Mouse (Mus musculus): ENCODE data around the gene Angptl1. TPM values are rescaled to one million over a fixed set of nuclear protein-coding genes. Genes with fewer than 3 reads are reported as not detected.

The Angptl1 gene
- polyA plus RNA-seq, 1 experiment from 2014 or later, result 1.3 TPM

- ATAC-seq (replicated peaks; ENCODE audit: low FRiP score) (peak; percentile 90), DNase-seq (ENCODE audit: low spot score) (peak; percentile 75)
- Histone ChIP-seq H3K9me3 (ENCODE audit: control insufficient read depth, low read length) (no peaks in the 10 kb centered on the region), H3K27ac (ENCODE audit: low read depth, low read length) (peak overlapping the region; percentile 60), H3K4me2 (ENCODE audit: low read depth, low read length, severe bottlenecking) (peak overlapping the region; percentile 40; the same call in 1 of the 2 replicates), H3K4me3 (ENCODE audit: low read depth, low read length) (no peak overlapping the region), H3K9ac (ENCODE audit: low read length) (peak overlapping the region; percentile 29; the same call in 1 of the 2 replicates), H3K36me3 (ENCODE audit: control insufficient read depth, insufficient read depth, low read length) (no peaks in the 10 kb centered on the region), H3K4me1 (replicated peaks; ENCODE audit: control insufficient read depth, insufficient read depth, low read length) (peaks cover 8% of the 10 kb centered on the region; the same call in 1 of the 2 replicates), H3K27me3 (ENCODE audit: control insufficient read depth, insufficient read depth, low read length) (no peaks in the 10 kb centered on the region)
- WGBS, result 6% methylated on average over 6 of the region's 6 CpGs
These were observed 333 bp downstream of the Angptl1 start for GRCm38 (mm10) chr1:156838695-156839094.

- Histone ChIP-seq H3K36me3 (ENCODE audit: control insufficient read depth, insufficient read depth, low read length) (no peaks in the 10 kb centered on the region), H3K9me3 (ENCODE audit: control insufficient read depth, low read length) (no peaks in the 10 kb centered on the region), H3K27me3 (ENCODE audit: control insufficient read depth, insufficient read depth, low read length) (no peaks in the 10 kb centered on the region), H3K9ac (ENCODE audit: low read length) (no peak overlapping the region), H3K27ac (ENCODE audit: low read depth, low read length) (no peak overlapping the region), H3K4me1 (replicated peaks; ENCODE audit: control insufficient read depth, insufficient read depth, low read length) (peaks cover 8% of the 10 kb centered on the region; the same call in 1 of the 2 replicates), H3K4me2 (ENCODE audit: low read depth, low read length, severe bottlenecking) (no peak overlapping the region), H3K4me3 (ENCODE audit: low read depth, low read length) (no peak overlapping the region)
- ATAC-seq (replicated peaks; ENCODE audit: low FRiP score) (no peak), DNase-seq (ENCODE audit: low spot score) (no peak)
- WGBS, result 86% methylated on average over 11 of the region's 11 CpGs
These were observed 3.4 kb downstream of the Angptl1 start for GRCm38 (mm10) chr1:156841625-156842339.

- Histone ChIP-seq H3K4me2 (ENCODE audit: low read depth, low read length, severe bottlenecking) (no peak overlapping the region), H3K9me3 (ENCODE audit: control insufficient read depth, low read length) (no peaks in the 10 kb centered on the region), H3K9ac (ENCODE audit: low read length) (no peak overlapping the region), H3K36me3 (ENCODE audit: control insufficient read depth, insufficient read depth, low read length) (no peaks in the 10 kb centered on the region), H3K27ac (ENCODE audit: low read depth, low read length) (no peak overlapping the region), H3K4me1 (replicated peaks; ENCODE audit: control insufficient read depth, insufficient read depth, low read length) (no peaks in the 10 kb centered on the region), H3K4me3 (ENCODE audit: low read depth, low read length) (no peak overlapping the region), H3K27me3 (ENCODE audit: control insufficient read depth, insufficient read depth, low read length) (no peaks in the 10 kb centered on the region)
- WGBS, result 89% methylated on average over 4 of the region's 4 CpGs
- DNase-seq (ENCODE audit: low spot score), result no peak
- no peak for ATAC-seq (replicated peaks; ENCODE audit: low FRiP score)
These were observed 8.7 kb downstream of the Angptl1 start for GRCm38 (mm10) chr1:156847098-156847497.

GRCm38 (mm10) chr1:156852409-156852808 lies 14.0 kb downstream of the Angptl1 start:
- 85% methylated on average over 9 of the region's 9 CpGs for WGBS
- H3K27ac ChIP-seq (ENCODE audit: low read depth, low read length), result no peak overlapping the region
- no peak overlapping the region for H3K9ac ChIP-seq (ENCODE audit: low read length)

GRCm38 (mm10) chr1:156852872-156853271 lies 14.5 kb downstream of the Angptl1 start:
- no peaks in the 10 kb centered on the region for H3K27me3 ChIP-seq (ENCODE audit: control insufficient read depth, insufficient read depth, low read length)
- DNase-seq (ENCODE audit: low spot score), result no peak
- no peak overlapping the region for H3K4me3 ChIP-seq (ENCODE audit: low read depth, low read length)
- no peak for ATAC-seq (replicated peaks; ENCODE audit: low FRiP score)
- no peak overlapping the region for H3K27ac ChIP-seq (ENCODE audit: low read depth, low read length)
- no peaks in the 10 kb centered on the region for H3K9me3 ChIP-seq (ENCODE audit: control insufficient read depth, low read length)
- no peaks in the 10 kb centered on the region for H3K4me1 ChIP-seq (replicated peaks; ENCODE audit: control insufficient read depth, insufficient read depth, low read length)
- no peak overlapping the region for H3K9ac ChIP-seq (ENCODE audit: low read length)
- H3K4me2 ChIP-seq (ENCODE audit: low read depth, low read length, severe bottlenecking), result no peak overlapping the region
- WGBS, result 74% methylated on average over 5 of the region's 5 CpGs
- H3K36me3 ChIP-seq (ENCODE audit: control insufficient read depth, insufficient read depth, low read length), result no peaks in the 10 kb centered on the region

More at GRCm38 (mm10) chr1:156852409-156852808, 14.0 kb downstream of the Angptl1 start:
- Histone ChIP-seq H3K36me3 (ENCODE audit: control insufficient read depth, insufficient read depth, low read length) (no peaks in the 10 kb centered on the region), H3K9me3 (ENCODE audit: control insufficient read depth, low read length) (no peaks in the 10 kb centered on the region), H3K27me3 (ENCODE audit: control insufficient read depth, insufficient read depth, low read length) (no peaks in the 10 kb centered on the region), H3K4me3 (ENCODE audit: low read depth, low read length) (no peak overlapping the region), H3K4me2 (ENCODE audit: low read depth, low read length, severe bottlenecking) (no peak overlapping the region), H3K4me1 (replicated peaks; ENCODE audit: control insufficient read depth, insufficient read depth, low read length) (no peaks in the 10 kb centered on the region)
- DNase-seq (ENCODE audit: low spot score) (no peak), ATAC-seq (replicated peaks; ENCODE audit: low FRiP score) (no peak)

GRCm38 (mm10) chr1:156854558-156854957 lies 16.2 kb downstream of the Angptl1 start:
- ATAC-seq (replicated peaks; ENCODE audit: low FRiP score) (no peak), DNase-seq (ENCODE audit: low spot score) (no peak)
- Histone ChIP-seq H3K4me2 (ENCODE audit: low read depth, low read length, severe bottlenecking) (no peak overlapping the region), H3K36me3 (ENCODE audit: control insufficient read depth, insufficient read depth, low read length) (no peaks in the 10 kb centered on the region), H3K4me1 (replicated peaks; ENCODE audit: control insufficient read depth, insufficient read depth, low read length) (no peaks in the 10 kb centered on the region), H3K9me3 (ENCODE audit: control insufficient read depth, low read length) (no peaks in the 10 kb centered on the region), H3K27ac (ENCODE audit: low read depth, low read length) (no peak overlapping the region), H3K27me3 (ENCODE audit: control insufficient read depth, insufficient read depth, low read length) (no peaks in the 10 kb centered on the region), H3K4me3 (ENCODE audit: low read depth, low read length) (no peak overlapping the region), H3K9ac (ENCODE audit: low read length) (no peak overlapping the region)
- WGBS, result 96% methylated on average over 4 of the region's 4 CpGs

- H3K27me3 ChIP-seq (ENCODE audit: control insufficient read depth, insufficient read depth, low read length), result no peaks in the 10 kb centered on the region
- 86% methylated on average over 2 of the region's 2 CpGs for WGBS
- no peak for ATAC-seq (replicated peaks; ENCODE audit: low FRiP score)
These were observed 18.3 kb downstream of the Angptl1 start for GRCm38 (mm10) chr1:156856666-156857065.

GRCm38 (mm10) chr1:156859156-156859555 lies 20.8 kb downstream of the Angptl1 start:
- WGBS, result 92% methylated on average over 2 of the region's 2 CpGs
- Histone ChIP-seq H3K27me3 (ENCODE audit: control insufficient read depth, insufficient read depth, low read length) (no peaks in the 10 kb centered on the region), H3K9me3 (ENCODE audit: control insufficient read depth, low read length) (no peaks in the 10 kb centered on the region), H3K4me1 (replicated peaks; ENCODE audit: control insufficient read depth, insufficient read depth, low read length) (no peaks in the 10 kb centered on the region), H3K36me3 (ENCODE audit: control insufficient read depth, insufficient read depth, low read length) (no peaks in the 10 kb centered on the region), H3K27ac (ENCODE audit: low read depth, low read length) (no peak overlapping the region), H3K9ac (ENCODE audit: low read length) (no peak overlapping the region), H3K4me2 (ENCODE audit: low read depth, low read length, severe bottlenecking) (no peak overlapping the region), H3K4me3 (ENCODE audit: low read depth, low read length) (no peak overlapping the region)
- ATAC-seq (replicated peaks; ENCODE audit: low FRiP score) (no peak), DNase-seq (ENCODE audit: low spot score) (no peak)

More at GRCm38 (mm10) chr1:156856666-156857065, 18.3 kb downstream of the Angptl1 start:
- H3K36me3 ChIP-seq (ENCODE audit: control insufficient read depth, insufficient read depth, low read length), result no peaks in the 10 kb centered on the region
- no peak for DNase-seq (ENCODE audit: low spot score)
- H3K4me3 ChIP-seq (ENCODE audit: low read depth, low read length), result no peak overlapping the region
- no peak overlapping the region for H3K27ac ChIP-seq (ENCODE audit: low read depth, low read length)
- no peak overlapping the region for H3K4me2 ChIP-seq (ENCODE audit: low read depth, low read length, severe bottlenecking)
- no peak overlapping the region for H3K9ac ChIP-seq (ENCODE audit: low read length)
- H3K9me3 ChIP-seq (ENCODE audit: control insufficient read depth, low read length), result no peaks in the 10 kb centered on the region
- no peaks in the 10 kb centered on the region for H3K4me1 ChIP-seq (replicated peaks; ENCODE audit: control insufficient read depth, insufficient read depth, low read length)

GRCm38 (mm10) chr1:156859711-156860250 lies 21.4 kb downstream of the Angptl1 start:
- Histone ChIP-seq H3K27ac (ENCODE audit: low read depth, low read length) (no peak overlapping the region), H3K36me3 (ENCODE audit: control insufficient read depth, insufficient read depth, low read length) (no peaks in the 10 kb centered on the region), H3K4me2 (ENCODE audit: low read depth, low read length, severe bottlenecking) (no peak overlapping the region), H3K4me3 (ENCODE audit: low read depth, low read length) (no peak overlapping the region), H3K9me3 (ENCODE audit: control insufficient read depth, low read length) (no peaks in the 10 kb centered on the region), H3K9ac (ENCODE audit: low read length) (no peak overlapping the region), H3K27me3 (ENCODE audit: control insufficient read depth, insufficient read depth, low read length) (no peaks in the 10 kb centered on the region), H3K4me1 (replicated peaks; ENCODE audit: control insufficient read depth, insufficient read depth, low read length) (no peaks in the 10 kb centered on the region)
- DNase-seq (ENCODE audit: low spot score) (no peak), ATAC-seq (replicated peaks; ENCODE audit: low FRiP score) (no peak)
- WGBS, result 95% methylated on average over 2 of the region's 2 CpGs
